Mouse (Mus musculus): ENCODE measurements at regions not wholly inside any gene's neighbourhood (a gene's known extent, or its start where the extent isn't known, plus 50 kb on each side); places are given as distances from the start of the nearest gene placed in this dataset.

DNA sequence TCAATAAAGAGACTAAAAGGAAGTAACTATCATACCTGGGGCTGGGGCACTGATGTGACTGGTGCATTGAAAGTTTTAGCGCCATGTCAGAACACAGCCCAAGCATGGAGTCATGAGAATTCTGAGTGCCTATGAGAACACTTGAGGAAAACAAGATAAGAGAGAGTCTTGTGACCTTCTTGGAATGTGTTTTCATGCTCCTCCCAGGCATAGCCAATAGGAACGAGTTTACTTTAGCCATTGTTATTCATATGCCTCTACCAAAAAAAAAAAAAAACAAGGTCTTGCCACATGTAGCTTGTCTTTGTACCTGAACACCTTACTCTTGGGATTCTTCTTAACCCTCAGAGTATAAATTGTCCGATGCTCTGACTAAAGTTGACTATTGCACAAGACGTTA lies 214.6 kb upstream of the Atp2b1 start:
- H3K27me3 ChIP-seq (ENCODE audit: insufficient read depth, low read length) = no peaks in the 10 kb centered on the region
- H3K27ac ChIP-seq (ENCODE audit: low read depth, low read length) = no peak overlapping the region
- no peaks in the 10 kb centered on the region for H3K9me3 ChIP-seq (ENCODE audit: low read length)
- H3K9ac ChIP-seq (replicated peaks; ENCODE audit: low read length, poor library complexity, severe bottlenecking) = no peak overlapping the region
- no peak for ATAC-seq (ENCODE audit: low FRiP score)
- H3K4me2 ChIP-seq (ENCODE audit: low read depth, low read length, poor library complexity, severe bottlenecking) = no peak overlapping the region
- H3K4me1 ChIP-seq (ENCODE audit: insufficient read depth, low read length) = no peaks in the 10 kb centered on the region
- TF ChIP-seq CTCF (IDR thresholded peaks at IDR 0.05) = no peak
- WGBS = 90% methylated on average over 4 of the region's 4 CpGs
- H3K4me3 ChIP-seq (ENCODE audit: low read depth, low read length) = no peak overlapping the region
- no peaks in the 10 kb centered on the region for H3K36me3 ChIP-seq (ENCODE audit: insufficient read depth, low read length)
- no peak for DNase-seq (ENCODE audit: low spot score)

- ATAC-seq (ENCODE audit: low FRiP score) = no peak
- no peak for TF ChIP-seq CTCF (IDR thresholded peaks at IDR 0.05)
- Histone ChIP-seq H3K4me1 (ENCODE audit: insufficient read depth, low read length) (no peaks in the 10 kb centered on the region), H3K9me3 (ENCODE audit: low read length) (no peaks in the 10 kb centered on the region), H3K9ac (replicated peaks; ENCODE audit: low read length, poor library complexity, severe bottlenecking) (no peak overlapping the region), H3K4me3 (ENCODE audit: low read depth, low read length) (no peak overlapping the region), H3K27me3 (ENCODE audit: insufficient read depth, low read length) (no peaks in the 10 kb centered on the region), H3K36me3 (ENCODE audit: insufficient read depth, low read length) (no peaks in the 10 kb centered on the region), H3K27ac (ENCODE audit: low read depth, low read length) (no peak overlapping the region), H3K4me2 (ENCODE audit: low read depth, low read length, poor library complexity, severe bottlenecking) (no peak overlapping the region)
- 77% methylated on average over 4 of the region's 4 CpGs for WGBS
- DNase-seq (ENCODE audit: low spot score) = no peak
Observed at GRCm38 (mm10) chr10:98700407-98700806, 213.8 kb upstream of the Atp2b1 start.

DNA sequence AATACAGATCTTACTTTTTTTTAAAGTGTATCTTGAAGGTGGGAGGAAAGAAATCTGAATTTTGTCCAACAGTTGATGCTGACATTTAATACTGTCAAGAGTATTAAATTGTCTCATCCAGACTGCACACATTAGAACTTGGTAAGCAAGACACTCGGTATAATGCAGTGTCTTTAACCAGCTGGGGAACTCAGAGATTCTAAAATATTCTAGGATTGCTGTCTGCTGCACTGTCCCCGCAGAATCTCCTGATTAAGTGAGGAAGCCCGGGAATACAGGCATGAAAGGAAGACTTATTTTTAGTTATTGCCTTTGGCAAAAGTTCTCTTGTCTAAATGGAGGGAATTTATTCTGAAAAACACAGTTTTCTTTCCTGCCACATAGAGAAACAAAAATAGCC lies 212.9 kb upstream of the Atp2b1 start:
- no peak for ATAC-seq (ENCODE audit: low FRiP score)
- Histone ChIP-seq H3K36me3 (ENCODE audit: insufficient read depth, low read length) (no peaks in the 10 kb centered on the region), H3K4me3 (ENCODE audit: low read depth, low read length) (no peak overlapping the region), H3K4me1 (ENCODE audit: insufficient read depth, low read length) (no peaks in the 10 kb centered on the region), H3K27me3 (ENCODE audit: insufficient read depth, low read length) (no peaks in the 10 kb centered on the region), H3K27ac (ENCODE audit: low read depth, low read length) (no peak overlapping the region), H3K9ac (replicated peaks; ENCODE audit: low read length, poor library complexity, severe bottlenecking) (no peak overlapping the region), H3K9me3 (ENCODE audit: low read length) (no peaks in the 10 kb centered on the region), H3K4me2 (ENCODE audit: low read depth, low read length, poor library complexity, severe bottlenecking) (no peak overlapping the region)
- TF ChIP-seq CTCF (IDR thresholded peaks at IDR 0.05) = no peak
- DNase-seq (ENCODE audit: low spot score) = no peak
- WGBS = 44% methylated on average over 3 of the region's 3 CpGs

- ATAC-seq (ENCODE audit: low FRiP score) (no peak), DNase-seq (ENCODE audit: low spot score) (no peak)
Observed at GRCm38 (mm10) chr10:98702470-98703215, 211.6 kb upstream of the Atp2b1 start.

DNA sequence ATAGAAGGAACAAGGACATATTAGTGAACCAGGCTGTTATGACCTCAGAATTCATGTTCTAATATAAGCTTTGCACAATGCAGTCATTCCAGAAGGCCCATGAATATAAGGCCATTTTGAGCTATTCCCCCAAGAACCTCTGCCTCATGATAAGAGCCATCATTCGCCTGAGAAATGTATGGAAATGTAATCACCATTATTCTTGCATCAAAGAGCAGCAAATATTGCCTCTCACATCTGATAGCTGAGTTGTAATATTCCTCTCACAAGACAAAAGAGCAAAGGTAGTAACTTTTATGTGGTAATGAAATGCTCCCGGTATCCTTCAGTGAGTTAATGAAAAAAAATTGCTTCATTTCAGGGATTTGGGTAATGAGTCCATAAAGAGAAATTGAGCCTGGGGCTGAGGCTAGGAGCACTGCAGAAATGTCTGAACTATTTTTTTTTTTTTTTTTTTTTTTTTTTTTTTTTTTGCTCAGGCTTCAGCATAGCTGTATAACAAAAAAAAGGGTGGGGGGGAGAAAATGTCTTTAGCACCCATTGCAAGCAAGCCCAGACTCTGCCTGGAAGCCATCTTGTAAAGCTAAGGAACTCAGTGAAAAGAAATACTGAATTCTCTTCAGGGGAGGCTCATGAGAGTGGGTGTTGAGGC lies 210.4 kb upstream of the Atp2b1 start:
- Histone ChIP-seq H3K4me1 (ENCODE audit: insufficient read depth, low read length) (no peaks in the 10 kb centered on the region), H3K9ac (replicated peaks; ENCODE audit: low read length, poor library complexity, severe bottlenecking) (no peak overlapping the region), H3K27me3 (ENCODE audit: insufficient read depth, low read length) (no peaks in the 10 kb centered on the region), H3K27ac (ENCODE audit: low read depth, low read length) (no peak overlapping the region), H3K9me3 (ENCODE audit: low read length) (no peaks in the 10 kb centered on the region), H3K4me2 (ENCODE audit: low read depth, low read length, poor library complexity, severe bottlenecking) (no peak overlapping the region), H3K4me3 (ENCODE audit: low read depth, low read length) (no peak overlapping the region), H3K36me3 (ENCODE audit: insufficient read depth, low read length) (no peaks in the 10 kb centered on the region)
- DNase-seq (ENCODE audit: low spot score) (no peak), ATAC-seq (ENCODE audit: low FRiP score) (no peak)
- no peak for TF ChIP-seq CTCF (IDR thresholded peaks at IDR 0.05)
- WGBS = 62% methylated on average over 2 of the region's 2 CpGs

More at GRCm38 (mm10) chr10:98702470-98703215, 211.6 kb upstream of the Atp2b1 start:
- H3K27ac ChIP-seq (ENCODE audit: low read depth, low read length) = no peak overlapping the region
- no peak for TF ChIP-seq CTCF (IDR thresholded peaks at IDR 0.05)
- H3K27me3 ChIP-seq (ENCODE audit: insufficient read depth, low read length) = no peaks in the 10 kb centered on the region
- no peaks in the 10 kb centered on the region for H3K4me1 ChIP-seq (ENCODE audit: insufficient read depth, low read length)
- H3K4me3 ChIP-seq (ENCODE audit: low read depth, low read length) = no peak overlapping the region
- H3K36me3 ChIP-seq (ENCODE audit: insufficient read depth, low read length) = no peaks in the 10 kb centered on the region
- WGBS = 90% methylated on average over 5 of the region's 5 CpGs
- no peak overlapping the region for H3K4me2 ChIP-seq (ENCODE audit: low read depth, low read length, poor library complexity, severe bottlenecking)
- H3K9me3 ChIP-seq (ENCODE audit: low read length) = no peaks in the 10 kb centered on the region
- H3K9ac ChIP-seq (replicated peaks; ENCODE audit: low read length, poor library complexity, severe bottlenecking) = no peak overlapping the region

DNA sequence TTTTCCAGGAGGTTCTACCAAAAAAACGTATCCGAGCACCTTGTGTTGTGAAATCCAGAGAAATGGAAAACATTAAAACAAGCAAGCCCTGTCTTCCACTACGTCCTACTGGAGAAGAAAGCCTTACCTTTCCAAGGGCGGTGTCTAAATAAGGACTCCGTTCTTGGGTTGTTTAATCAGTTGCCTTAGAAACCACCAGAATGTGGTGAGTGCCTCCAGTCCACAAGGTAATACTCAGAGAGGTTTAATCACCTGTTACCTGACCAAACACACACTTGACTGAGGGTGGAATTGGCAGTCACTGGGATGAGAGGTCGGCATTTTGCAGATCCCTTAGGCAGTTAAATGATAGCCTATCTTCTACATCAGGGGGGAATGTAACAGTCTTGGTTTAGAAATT lies 209.6 kb upstream of the Atp2b1 start:
- 91% methylated on average over 6 of the region's 6 CpGs for WGBS
- no peaks in the 10 kb centered on the region for H3K9me3 ChIP-seq (ENCODE audit: low read length)
- H3K4me3 ChIP-seq (ENCODE audit: low read depth, low read length) = no peak overlapping the region
- no peak overlapping the region for H3K4me2 ChIP-seq (ENCODE audit: low read depth, low read length, poor library complexity, severe bottlenecking)
- TF ChIP-seq CTCF (IDR thresholded peaks at IDR 0.05) = no peak
- no peak overlapping the region for H3K9ac ChIP-seq (replicated peaks; ENCODE audit: low read length, poor library complexity, severe bottlenecking)
- H3K27me3 ChIP-seq (ENCODE audit: insufficient read depth, low read length) = no peaks in the 10 kb centered on the region
- H3K27ac ChIP-seq (ENCODE audit: low read depth, low read length) = no peak overlapping the region
- DNase-seq (ENCODE audit: low spot score) (no peak), ATAC-seq (ENCODE audit: low FRiP score) (no peak)
- no peaks in the 10 kb centered on the region for H3K4me1 ChIP-seq (ENCODE audit: insufficient read depth, low read length)
- no peaks in the 10 kb centered on the region for H3K36me3 ChIP-seq (ENCODE audit: insufficient read depth, low read length)
